Mouse (Mus musculus): ENCODE measurements around the gene Stxbp5. TPM values are rescaled to one million over a fixed set of nuclear protein-coding genes. Genes with fewer than 3 reads are reported as not detected.
A peak's percentile ranks its signal among the peaks of the same experiment; 100 is the strongest.

The Stxbp5 gene
- total RNA-seq, 2 experiments from 2014 or later: 97.0 to 107 TPM

DNA sequence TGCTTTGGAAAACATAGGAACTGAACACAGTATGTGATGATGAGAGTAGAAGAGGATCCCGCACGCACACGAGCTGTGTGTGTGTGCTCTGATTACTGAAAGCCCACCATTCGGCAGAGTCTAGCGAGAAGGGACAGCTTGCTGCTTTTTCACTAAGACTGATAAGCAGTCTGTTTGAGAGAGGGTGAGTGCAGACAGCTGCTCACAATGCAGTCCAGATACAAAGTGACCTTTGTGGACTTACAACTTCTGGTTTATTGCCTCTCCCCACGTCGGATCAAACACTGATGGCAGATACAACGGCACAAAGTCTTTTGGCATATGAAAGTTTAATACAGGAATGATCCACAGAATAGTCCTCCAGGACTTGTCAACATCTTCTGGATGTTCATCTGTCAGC is 140.6 kb downstream of the Stxbp5 start:
- DNase-seq (ENCODE audit: low spot score in 2 of 2): no peak

DNA sequence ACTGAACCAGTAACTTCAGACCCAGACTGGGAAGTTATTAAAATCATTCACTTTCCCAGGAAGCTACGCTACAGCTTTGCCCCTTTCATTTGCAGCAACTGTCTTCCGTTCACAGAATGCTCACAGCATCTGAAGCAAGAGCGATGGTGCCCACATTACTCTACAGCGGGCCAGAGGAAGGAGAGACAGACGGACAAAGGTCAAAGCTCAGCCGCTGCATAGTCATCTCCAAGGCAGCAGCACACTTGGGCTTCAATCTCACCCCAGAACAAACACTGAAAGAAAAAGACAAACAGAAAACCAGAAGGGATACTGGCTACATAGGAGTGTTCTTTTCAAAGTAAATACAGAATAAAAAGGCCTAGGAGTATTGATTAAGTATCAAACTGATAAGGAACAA is 144.3 kb downstream of the Stxbp5 start:
- DNase-seq (ENCODE audit: low spot score in 2 of 2): no peak

DNA sequence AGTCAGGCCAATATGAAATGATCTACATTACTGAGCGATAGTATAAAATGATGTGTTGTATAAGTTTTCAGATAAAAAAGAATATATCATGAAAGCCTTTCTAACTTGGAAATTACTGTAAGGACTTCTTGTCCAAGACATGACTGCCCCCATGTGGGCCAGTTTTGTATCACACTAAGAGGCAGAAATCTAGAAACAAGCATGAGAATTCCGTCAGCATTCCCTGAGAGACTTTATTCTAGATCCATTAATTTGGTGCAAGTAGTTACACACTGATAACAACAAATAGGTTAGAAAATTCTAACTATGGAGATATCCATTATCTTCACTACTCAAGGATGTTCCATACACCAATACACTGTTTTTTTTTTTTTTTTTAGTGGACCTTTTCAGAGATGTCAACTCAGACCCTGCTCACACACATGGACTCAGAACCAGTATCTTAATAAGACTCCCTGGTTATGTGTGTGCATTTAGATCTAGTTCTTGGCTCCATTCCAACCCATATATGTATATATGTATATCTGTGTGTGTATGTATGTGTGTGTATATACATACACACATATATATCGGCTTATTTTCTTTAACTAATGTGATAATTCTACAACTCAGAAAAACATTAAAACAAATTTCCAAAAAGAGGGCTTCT is 145.9 kb downstream of the Stxbp5 start:
- DNase-seq (ENCODE audit: low spot score in 2 of 2): peak; percentile 75 to 87

DNA sequence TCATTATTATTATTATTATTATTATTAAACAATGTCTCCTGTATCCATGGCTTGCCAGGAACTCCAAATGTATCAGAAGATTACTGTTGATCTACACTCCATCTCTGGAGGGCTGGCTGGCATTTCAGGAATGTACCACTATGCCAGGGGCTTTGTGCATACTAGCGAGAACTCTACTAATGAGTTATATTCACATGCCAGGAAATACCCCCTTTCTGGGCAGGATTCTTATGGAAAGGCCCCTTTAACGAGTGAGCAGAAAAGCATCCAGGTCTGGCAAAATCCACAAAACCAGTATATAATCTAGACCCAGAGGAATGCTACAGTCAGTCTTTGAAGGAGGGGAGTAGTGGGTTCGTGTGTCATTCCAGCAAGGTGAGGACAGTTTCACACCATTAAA is 167.0 kb downstream of the Stxbp5 start:
- no peak for DNase-seq (ENCODE audit: low spot score in 2 of 2)

GRCm38 (mm10) chr10:9732065-9732749 is 168.7 kb downstream of the Stxbp5 start:
- DNase-seq (ENCODE audit: low spot score in 2 of 2): no peak

- no peak for DNase-seq (ENCODE audit: low spot score in 2 of 2)
Measured at GRCm38 (mm10) chr10:9722519-9723303, 178.2 kb downstream of the Stxbp5 start.

GRCm38 (mm10) chr10:9720027-9720426 is 180.9 kb downstream of the Stxbp5 start:
- DNase-seq (ENCODE audit: low spot score in 2 of 2): no peak

GRCm38 (mm10) chr10:9718086-9718485 is 182.8 kb downstream of the Stxbp5 start:
- no peak for DNase-seq (ENCODE audit: low spot score in 2 of 2)

Other genes with a start within 250 kb of the Stxbp5 start
- gene Samd5, start 225.9 kb downstream of the Stxbp5 start, total RNA-seq (2021): 1 to 10 TPM; 9.7 to 9.9 TPM